Mouse (Mus musculus) MN1 (cell line): Measurements from ENCODE around the gene Metrnl.
A peak's percentile ranks its signal among the peaks of the same experiment; 100 is the strongest.

ENCODE experiments used
- DNase-seq: peaks from one replicate; pipeline ENCODE4 v3.0.0-alpha.2; 2016; ENCODE audit warnings: low spot score

Metrnl gene

GRCm38 (mm10) chr11:121740906-121741305 lies 39.6 kb downstream of the Metrnl start:
- no peak for DNase-seq

GRCm38 (mm10) chr11:121741433-121741832 lies 40.1 kb downstream of the Metrnl start:
- peak; percentile 48 for DNase-seq

GRCm38 (mm10) chr11:121743113-121743512 lies 41.8 kb downstream of the Metrnl start:
- DNase-seq = no peak

GRCm38 (mm10) chr11:121743915-121744628 lies 42.7 kb downstream of the Metrnl start:
- no peak for DNase-seq

GRCm38 (mm10) chr11:121746941-121747494 lies 45.7 kb downstream of the Metrnl start:
- DNase-seq = no peak

- no peak for DNase-seq
Observed at GRCm38 (mm10) chr11:121748003-121748684, 46.8 kb downstream of the Metrnl start.
